ENCODE assay signal across 14 mouse cellular contexts in the genomic region with DNA sequence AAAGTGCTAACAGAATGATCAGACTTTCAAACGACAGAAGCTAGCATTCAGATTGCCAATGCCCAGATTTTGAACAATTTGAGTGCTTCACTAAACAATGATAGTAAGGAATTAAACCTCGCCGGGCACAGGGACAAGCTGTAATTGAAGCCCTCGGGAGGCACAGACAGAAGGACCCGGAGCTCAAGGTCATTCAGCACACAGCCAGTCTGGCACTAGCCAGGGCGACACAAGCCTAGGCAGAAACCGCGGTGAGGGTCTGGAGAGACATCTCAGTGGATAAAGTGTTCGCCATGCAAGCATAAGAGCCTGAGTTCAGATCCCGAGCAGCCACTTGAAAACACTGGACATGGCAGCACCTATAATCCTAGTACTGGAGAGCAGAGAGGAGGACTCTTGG. TPM values are rescaled to one million over a fixed set of nuclear protein-coding genes. Genes with fewer than 3 reads are reported as not detected.
DNase-seq lines count a peak whose midpoint lies in the region; ATAC-seq and TF ChIP-seq lines count a peak whose summit lies in the region.
"Had no signal": no experiment of that assay in that cellular context is flagged by ENCODE, and none has a peak within 500 bp of the region (broad histone marks: within the 10 kb centered on the region; RNA-seq: fewer than 3 reads in every experiment).

No protein-coding gene starts in this region.

- peak overlapping the region; percentile 1; the same call in 1 of the 2 replicates for H3K4me2 ChIP-seq in heart, embryonic 14.5 days (ENCODE audit: low read length)
- H3K4me2 ChIP-seq in forebrain, embryonic 12.5 days, result no peak overlapping the region
- H3K4me2 ChIP-seq: embryonic facial prominence, embryonic 15.5 days; forebrain, embryonic 15.5 days; limb, embryonic 13.5 days; neural tube, embryonic 13.5 days had no signal

- H3K9me3 ChIP-seq in heart, embryonic 14.5 days (ENCODE audit: control insufficient read depth, low read length), result peaks cover 6% of the 10 kb centered on the region; the same call in 1 of the 2 replicates
- H3K9me3 ChIP-seq in forebrain, embryonic 12.5 days, result no peaks in the 10 kb centered on the region
- H3K9me3 ChIP-seq: embryonic facial prominence, embryonic 15.5 days; forebrain, embryonic 15.5 days; neural tube, embryonic 13.5 days had no signal

- peak overlapping the region; percentile 12; the same call in 1 of the 2 replicates for H3K27ac ChIP-seq in heart, adult 2 months
- H3K27ac ChIP-seq in brown adipose tissue, adult 24 weeks (replicated peaks; ENCODE audit: low read depth, low read length), result peak overlapping the region; percentile 61
- peak overlapping the region; percentile 77 to 89 for H3K27ac ChIP-seq in heart, embryonic 14.5 days (replicated peaks in 1 of 2; ENCODE audit: control insufficient read depth in 1 of 2, insufficient read depth in 1 of 2, low read depth in 2 of 2, low read length in 2 of 2)
- H3K27ac ChIP-seq in forebrain, embryonic 12.5 days, result no peak overlapping the region
- H3K27ac ChIP-seq: embryonic facial prominence, embryonic 15.5 days; forebrain, embryonic 15.5 days; limb, embryonic 13.5 days; neural tube, embryonic 13.5 days had no signal

- ATAC-seq in heart, embryonic 14.5 days (ENCODE audit: insufficient number of reproducible peaks, insufficient read depth, low FRiP score, low read depth), result no peak
- no peak for ATAC-seq in forebrain, embryonic 12.5 days (ENCODE audit: low FRiP score)
- ATAC-seq: forebrain, embryonic 15.5 days; inflammation-experienced regulatory T-cells, adult 6 months had no signal

- TF ChIP-seq POLR2A in heart, adult 2 months (IDR thresholded peaks at IDR 0.05; ENCODE audit: insufficient read depth, low read depth, low read length), result no peak

- TF ChIP-seq EP300 in heart, adult 2 months (IDR thresholded peaks at IDR 0.05; ENCODE audit: insufficient read depth, low read depth, low read length), result no peak

- H3K9ac ChIP-seq in heart, adult 2 months (ENCODE audit: low read depth, low read length), result no peak overlapping the region
- peak overlapping the region; percentile 39; the same call in 1 of the 2 replicates for H3K9ac ChIP-seq in heart, embryonic 14.5 days (ENCODE audit: low read length)
- no peak overlapping the region for H3K9ac ChIP-seq in forebrain, embryonic 12.5 days
- H3K9ac ChIP-seq: embryonic facial prominence, embryonic 15.5 days; forebrain, embryonic 15.5 days; limb, embryonic 13.5 days; neural tube, embryonic 13.5 days had no signal

- H3K4me3 ChIP-seq in heart, adult 2 months, result no peak overlapping the region
- H3K4me3 ChIP-seq in brown adipose tissue, adult 24 weeks (ENCODE audit: insufficient read depth, low read depth, low read length), result no peak overlapping the region
- H3K4me3 ChIP-seq in heart, embryonic 14.5 days (ENCODE audit: control insufficient read depth in 1 of 2, insufficient read depth in 1 of 2, low read depth in 1 of 2, low read length in 2 of 2), result no peak overlapping the region
- no peak overlapping the region for H3K4me3 ChIP-seq in forebrain, embryonic 12.5 days (replicated peaks)
- H3K4me3 ChIP-seq: embryonic facial prominence, embryonic 15.5 days; forebrain, embryonic 15.5 days; limb, embryonic 13.5 days; neural tube, embryonic 13.5 days had no signal

- H3K36me3 ChIP-seq in heart, adult 2 months (ENCODE audit: control insufficient read depth, insufficient read depth, low read length), result peaks cover 4% of the 10 kb centered on the region; the same call in 1 of the 2 replicates
- H3K36me3 ChIP-seq in heart, embryonic 14.5 days (ENCODE audit: control insufficient read depth, insufficient read depth, low read length), result peaks cover 8% of the 10 kb centered on the region
- H3K36me3 ChIP-seq in forebrain, embryonic 12.5 days (replicated peaks), result peaks cover 8% of the 10 kb centered on the region; the same call in 1 of the 2 replicates

- peak in 1 of 2 experiments; percentile 17 for DNase-seq in heart, adult 2 months
- DNase-seq in heart, postnatal 25 days (ENCODE audit: low spot score), result no peak
- peak; percentile 26 for DNase-seq in adrenal gland, postnatal 25 days
- no peak for DNase-seq in T-cell, adult 2 months (ENCODE audit: low spot score)
- DNase-seq in lung, postnatal 36 days, result no peak
- DNase-seq: kidney, postnatal 14 days had no signal

- intact Hi-C loops in heart, adult 2 months (cut with DNase I), result no loop called here
- intact Hi-C loops in heart, postnatal 25 days (cut with DNase I), result no loop called here

- WGBS in heart, adult 2 months, result 67% methylated on average over 10 of the region's 10 CpGs
- WGBS in heart, embryonic 14.5 days, result 36% methylated on average over 10 of the region's 10 CpGs
- 88% methylated on average over 10 of the region's 10 CpGs for WGBS in forebrain, embryonic 12.5 days

- TF ChIP-seq CTCF in heart, adult 2 months (IDR thresholded peaks at IDR 0.05), result no peak

- H3K79me2 ChIP-seq in heart, adult 2 months (replicated peaks; ENCODE audit: control insufficient read depth, insufficient read depth, low read length), result no peaks in the 10 kb centered on the region; the same call in none of the 2 replicates

- H3K27me3 ChIP-seq in heart, adult 2 months (ENCODE audit: control insufficient read depth, insufficient read depth, low read length), result no peaks in the 10 kb centered on the region
- no peaks in the 10 kb centered on the region for H3K27me3 ChIP-seq in heart, embryonic 14.5 days (ENCODE audit: control insufficient read depth, insufficient read depth, low read length)
- H3K27me3 ChIP-seq in forebrain, embryonic 12.5 days, result no peaks in the 10 kb centered on the region
- H3K27me3 ChIP-seq: embryonic facial prominence, embryonic 15.5 days; forebrain, embryonic 15.5 days; limb, embryonic 13.5 days; neural tube, embryonic 13.5 days had no signal

- H3K4me1 ChIP-seq in heart, adult 2 months (ENCODE audit: control insufficient read depth, insufficient read depth, low read length), result peaks cover 4% of the 10 kb centered on the region; the same call in 1 of the 2 replicates
- peaks cover 5% of the 10 kb centered on the region; the same call in 1 of the 2 replicates for H3K4me1 ChIP-seq in brown adipose tissue, adult 24 weeks (ENCODE audit: control insufficient read depth, insufficient read depth, insufficient read length, low read length)
- H3K4me1 ChIP-seq in heart, embryonic 14.5 days (ENCODE audit: control insufficient read depth in 2 of 2, insufficient read depth in 2 of 2, low read length in 2 of 2), result peaks cover 5 to 31% of the 10 kb centered on the region in 2 experiments
- no peaks in the 10 kb centered on the region for H3K4me1 ChIP-seq in forebrain, embryonic 12.5 days
- H3K4me1 ChIP-seq: embryonic facial prominence, embryonic 15.5 days; forebrain, embryonic 15.5 days; limb, embryonic 13.5 days; neural tube, embryonic 13.5 days had no signal

RNA-seq across cellular contexts. Expression of gene Ide, which starts 10.7 kb away (rescaled TPM):
- 10 to 100 TPM; 52.2 to 99.8 TPM for total RNA-seq in heart, adult 2 months (2021)
- 24.0 and 50.6 TPM in 2 replicates for polyA plus RNA-seq in heart, adult 2 months (2012; rRNA removed)
- 10 to 100 TPM; 66.3 to 69.6 TPM for total RNA-seq in heart, postnatal 25 days (2021)
- total RNA-seq in adrenal gland, postnatal 25 days (2021), result 86.1 and 149 TPM in 2 replicates
- polyA plus RNA-seq in brown adipose tissue, adult 24 weeks (2012; ENCODE audit: insufficient read depth, insufficient read length, missing spikeins), result 88.9 and 118 TPM in 2 replicates
- 83.2 and 87.5 TPM in 2 replicates for polyA plus RNA-seq in heart, embryonic 14.5 days (2014; fragmentation: Nextera tagmentation; extraction: Ambion mirVana)
- 53.1 and 56.2 TPM in 2 replicates for polyA plus RNA-seq in forebrain, embryonic 12.5 days (2016; fragmentation: Nextera tagmentation; extraction: Ambion mirVana)

RNA-seq across cellular contexts. Expression of gene Kif11, which starts 27.9 kb away (rescaled TPM):
- total RNA-seq in heart, adult 2 months (2021), result under 1 TPM; 0.34 to 0.66 TPM
- polyA plus RNA-seq in heart, adult 2 months (2012; rRNA removed), result 0.20 and 0.35 TPM in 2 replicates
- under 1 TPM; 0.88 to 0.95 TPM for total RNA-seq in heart, postnatal 25 days (2021)
- 5.1 and 5.7 TPM in 2 replicates for total RNA-seq in adrenal gland, postnatal 25 days (2021)
- 0.20 TPM in 1 of 2 replicates, not detected in the other for polyA plus RNA-seq in brown adipose tissue, adult 24 weeks (2012; ENCODE audit: insufficient read depth, insufficient read length, missing spikeins)
- polyA plus RNA-seq in heart, embryonic 14.5 days (2014; fragmentation: Nextera tagmentation; extraction: Ambion mirVana), result 48.0 and 48.5 TPM in 2 replicates
- 99.0 and 107 TPM in 2 replicates for polyA plus RNA-seq in forebrain, embryonic 12.5 days (2016; fragmentation: Nextera tagmentation; extraction: Ambion mirVana)

Comparison
In these comparisons a context has a peak if more than half of its experiments do, and no peak if none do; other contexts are left out.
1. RNA of gene Kif11, which starts 27.9 kb away (polyA plus RNA-seq): 99.0 to 107 TPM in forebrain, embryonic 12.5 days and 48.0 to 48.5 TPM in heart, embryonic 14.5 days; 0.20 TPM in brown adipose tissue, adult 24 weeks and 0.20 to 0.35 TPM in heart, adult 2 months; every median in the first group is over 10 times any median in the second.